Mouse (Mus musculus): ENCODE measurements around the gene Cacna1c.

GRCm38 (mm10) chr6:118713286-118713685 is 482.9 kb downstream of the Cacna1c start:
- TF ChIP-seq POLR2A (IDR thresholded peaks at IDR 0.05; ENCODE audit: insufficient read depth, low read length): no peak
- no peak for TF ChIP-seq CTCF (IDR thresholded peaks at IDR 0.05; ENCODE audit: low read depth, low read length)

Data from ES-Bruce4 (cell line).